Mouse (Mus musculus) urinary bladder, adult 18-20 months (tissue): ENCODE results near the gene Adcy4.

Experiments
- DNase-seq, 2 experiments: peaks; one replicate each; pipeline ENCODE4 v3.0.0; 2022; ENCODE audit warnings: low spot score in 2 of 2, mixed read lengths in 2 of 2

Adcy4 gene

DNA sequence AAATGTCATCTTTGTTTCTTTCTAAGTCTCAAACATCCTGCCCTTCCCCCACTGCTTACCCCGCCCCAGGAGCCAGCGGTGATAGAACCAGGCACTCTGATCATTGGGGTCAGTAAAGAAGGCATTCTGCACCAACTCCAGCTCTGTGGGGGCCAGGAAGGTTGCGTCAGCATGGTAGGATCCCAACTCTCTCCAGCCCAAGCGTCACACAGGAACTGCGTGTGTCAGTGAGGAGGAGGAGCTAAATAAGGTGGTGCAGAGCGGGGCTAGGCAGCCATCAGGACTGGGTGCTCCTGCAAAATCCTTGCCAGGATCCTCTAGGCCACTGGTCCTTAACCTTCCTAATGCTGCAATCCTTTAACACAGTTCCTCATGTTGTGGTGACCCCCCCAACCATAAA is 64.2 kb downstream of the Adcy4 start:
- DNase-seq = no peak
